Mouse (Mus musculus) ovary, postnatal 36 days (tissue): Measurements from ENCODE around the gene Natd1.
A peak's percentile ranks its signal among the peaks of the same experiment; 100 is the strongest.

ENCODE experiments used
- DNase-seq: peaks from one replicate; pipeline ENCODE4 v3.0.0; 2022; ENCODE audit warnings: low spot score, mixed read lengths

Gene Natd1

GRCm38 (mm10) chr11:60931869-60932481 is 17.4 kb upstream of the Natd1 start, which contains the start of gene Map2k3:
TSS of gene Map2k3 (plus strand) at chr11:60932033.
- DNase-seq: peak; percentile 95

DNA sequence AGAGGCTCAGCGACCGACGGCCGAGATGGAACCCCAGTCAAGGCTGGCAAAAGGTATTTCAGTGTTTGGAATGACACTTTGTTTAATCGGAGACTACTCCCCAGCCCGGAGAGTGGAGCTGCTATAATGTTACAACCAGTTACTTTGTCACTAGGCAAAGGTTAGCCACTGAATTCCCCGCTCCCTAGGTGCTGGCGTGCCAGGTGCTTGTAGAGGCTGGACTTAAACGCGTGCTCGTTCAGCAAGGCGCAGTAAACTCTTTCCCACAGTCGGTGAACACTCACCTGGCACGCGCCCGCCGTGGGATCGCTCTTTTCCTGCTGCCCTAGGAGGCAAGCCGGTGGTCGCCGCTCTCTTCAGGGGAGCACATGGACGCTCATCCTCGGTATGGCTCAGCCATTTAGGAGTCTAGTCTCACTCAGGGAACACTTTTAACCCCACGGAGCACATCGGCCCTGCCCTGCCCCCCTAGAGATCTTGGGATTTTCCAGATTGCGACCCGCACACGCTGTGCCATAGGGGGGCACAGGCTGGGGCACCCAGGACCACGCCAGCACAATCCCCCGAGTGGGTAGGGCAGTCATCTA is 16.8 kb upstream of the Natd1 start:
- no peak for DNase-seq

DNA sequence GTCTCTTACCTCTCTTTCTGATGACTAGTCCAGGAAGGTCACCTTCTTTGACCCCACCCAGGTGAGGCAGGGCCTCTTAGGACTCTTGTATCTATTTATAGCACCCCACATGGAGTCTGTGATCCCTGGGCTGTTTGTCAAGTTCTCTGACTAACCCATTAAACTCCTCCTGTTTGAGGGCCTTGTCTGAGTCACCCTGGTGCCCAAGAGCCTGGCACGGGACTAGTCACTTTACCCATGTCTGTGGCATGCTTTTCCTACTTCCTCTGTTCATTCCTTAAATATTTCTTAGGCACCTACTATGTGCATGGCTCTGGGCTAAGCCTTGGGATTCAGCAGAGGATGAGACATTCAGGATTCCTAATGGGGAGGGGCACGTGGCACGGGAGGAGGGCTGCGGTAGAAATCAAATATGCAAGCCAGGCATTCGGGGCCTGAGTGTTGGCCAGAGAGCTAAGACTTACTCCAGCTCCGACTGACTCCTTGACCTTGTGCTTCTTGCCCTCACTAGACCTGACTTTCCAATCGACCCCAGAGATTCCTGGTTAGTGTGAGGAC is 16.3 kb upstream of the Natd1 start:
- DNase-seq: no peak

DNA sequence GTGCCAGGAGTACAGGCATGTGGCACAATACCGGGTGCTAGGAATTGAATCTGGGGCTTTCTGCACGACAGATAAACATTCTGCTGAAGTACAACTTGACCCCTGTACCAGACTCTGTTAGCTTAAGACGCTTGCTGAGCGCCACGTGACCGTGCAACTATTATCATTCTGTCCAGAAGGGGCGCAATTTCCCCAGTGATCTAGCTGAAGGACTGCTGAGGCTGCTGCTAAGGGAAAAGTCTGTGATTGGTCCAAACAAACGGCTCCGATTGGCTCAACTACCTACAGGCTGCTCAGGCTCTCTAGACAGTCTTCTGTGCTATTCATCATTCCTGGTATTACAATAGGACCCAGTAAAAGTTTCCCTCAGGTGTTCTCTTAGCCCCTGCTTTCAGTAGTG is 12.7 kb upstream of the Natd1 start:
- peak; percentile 78 for DNase-seq

- no peak for DNase-seq
These were observed 10.4 kb upstream of the Natd1 start for GRCm38 (mm10) chr11:60924981-60925380.

DNA sequence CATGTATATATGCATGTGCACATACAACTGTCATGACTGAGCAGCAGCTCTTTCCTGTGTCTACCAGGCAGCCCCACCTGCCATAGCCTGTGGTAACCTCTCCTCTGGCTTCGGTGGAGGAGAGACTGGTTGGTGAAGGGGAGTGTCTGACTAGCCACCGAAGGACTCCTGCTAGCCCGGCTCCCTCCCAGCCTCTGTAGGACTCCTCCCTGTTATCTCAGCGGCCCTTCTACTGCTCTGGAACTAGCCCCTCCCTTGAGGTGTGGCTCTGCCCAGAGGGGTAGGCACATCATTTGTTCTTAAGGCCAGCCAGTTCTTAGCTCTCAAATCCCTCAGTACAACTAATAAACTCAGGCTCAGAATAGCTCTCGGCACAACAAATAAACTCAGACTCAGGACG is 9.9 kb upstream of the Natd1 start:
- DNase-seq: no peak

DNA sequence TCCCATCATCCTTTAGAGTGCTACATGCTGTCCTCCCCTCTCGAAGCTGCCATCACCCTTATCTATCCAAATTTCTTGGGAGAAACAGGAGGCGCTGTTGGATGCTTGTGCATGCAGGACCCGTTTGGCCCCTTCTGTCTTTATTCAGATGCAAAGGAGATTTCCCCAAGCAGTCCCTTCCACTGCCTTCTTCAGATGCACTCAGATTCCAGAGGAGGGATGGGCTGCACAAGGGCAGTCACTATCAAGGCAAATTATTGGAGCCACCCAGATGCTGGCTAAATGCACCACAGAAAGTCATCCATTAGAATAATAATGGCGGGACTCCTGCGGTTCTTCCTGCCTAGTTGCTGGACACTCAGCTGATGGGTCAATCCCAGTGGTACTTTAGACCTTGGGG is 8.4 kb upstream of the Natd1 start:
- DNase-seq: no peak

GRCm38 (mm10) chr11:60922195-60922594 is 7.6 kb upstream of the Natd1 start:
- no peak for DNase-seq

DNA sequence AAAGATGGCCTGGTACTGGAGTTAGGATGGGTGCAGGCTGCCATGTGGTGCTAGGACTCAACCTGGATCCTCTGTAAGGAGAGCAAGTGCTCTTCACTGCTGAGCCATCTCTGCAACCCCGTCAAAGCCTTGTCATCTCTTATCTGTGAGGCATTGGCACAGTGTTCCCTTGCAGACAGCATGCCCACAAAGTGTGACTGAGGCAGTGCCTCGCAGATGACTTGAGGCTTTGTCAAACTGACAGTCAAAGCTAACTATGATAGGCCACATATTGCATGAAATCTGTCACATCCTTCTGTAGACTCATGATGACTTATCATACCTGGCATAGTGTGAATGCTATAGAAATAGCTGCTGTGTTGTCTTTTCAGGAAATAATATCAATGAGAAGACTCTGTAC is 5.5 kb upstream of the Natd1 start:
- no peak for DNase-seq

DNA sequence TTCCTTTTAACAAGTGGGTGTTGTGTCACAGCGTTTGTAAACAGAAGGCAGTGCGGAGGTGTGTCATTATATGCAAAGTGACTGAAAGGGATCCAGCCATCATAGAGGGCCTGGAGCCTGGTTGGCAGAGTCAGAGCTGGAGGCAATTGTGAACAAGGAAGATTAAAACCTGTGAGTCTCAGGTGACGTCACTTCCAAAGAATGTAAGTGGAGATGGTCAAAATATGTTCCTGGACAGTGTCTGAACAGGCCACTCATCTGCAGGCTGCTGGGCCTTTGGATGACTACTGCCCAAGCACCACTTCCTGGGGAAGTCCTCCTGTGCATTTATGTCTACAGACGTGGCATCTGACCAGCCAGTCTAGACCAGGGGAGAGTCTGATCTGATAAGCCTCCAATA is 651 bp upstream of the Natd1 start:
- DNase-seq: no peak

GRCm38 (mm10) chr11:60913301-60914196 is 1.0 kb downstream of the Natd1 start:
- DNase-seq: peak; percentile 89

GRCm38 (mm10) chr11:60912525-60912973 is 2.0 kb downstream of the Natd1 start:
- no peak for DNase-seq

GRCm38 (mm10) chr11:60909626-60910025 is 4.9 kb downstream of the Natd1 start:
- no peak for DNase-seq

GRCm38 (mm10) chr11:60908073-60908472 is 6.5 kb downstream of the Natd1 start:
- no peak for DNase-seq

DNA sequence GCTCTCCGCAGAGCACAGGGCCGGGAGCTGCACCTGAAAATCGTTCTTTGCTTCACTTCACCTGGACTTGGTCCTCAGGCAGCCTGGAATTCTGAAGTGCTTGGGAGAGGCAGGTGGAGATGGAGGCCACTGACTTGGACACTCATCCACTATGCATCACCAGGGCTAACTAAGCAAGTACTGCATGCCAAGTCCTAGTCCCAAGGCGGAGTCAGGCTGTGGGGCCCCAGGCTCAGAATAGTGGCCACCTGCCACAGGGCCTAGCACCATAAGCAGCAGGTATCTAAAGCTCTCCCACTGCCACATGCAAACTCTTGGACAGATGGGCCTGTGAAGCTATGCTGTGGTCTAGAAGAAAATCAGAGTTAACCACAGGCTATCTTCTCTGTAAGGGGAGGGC is 8.1 kb downstream of the Natd1 start:
- no peak for DNase-seq

DNA sequence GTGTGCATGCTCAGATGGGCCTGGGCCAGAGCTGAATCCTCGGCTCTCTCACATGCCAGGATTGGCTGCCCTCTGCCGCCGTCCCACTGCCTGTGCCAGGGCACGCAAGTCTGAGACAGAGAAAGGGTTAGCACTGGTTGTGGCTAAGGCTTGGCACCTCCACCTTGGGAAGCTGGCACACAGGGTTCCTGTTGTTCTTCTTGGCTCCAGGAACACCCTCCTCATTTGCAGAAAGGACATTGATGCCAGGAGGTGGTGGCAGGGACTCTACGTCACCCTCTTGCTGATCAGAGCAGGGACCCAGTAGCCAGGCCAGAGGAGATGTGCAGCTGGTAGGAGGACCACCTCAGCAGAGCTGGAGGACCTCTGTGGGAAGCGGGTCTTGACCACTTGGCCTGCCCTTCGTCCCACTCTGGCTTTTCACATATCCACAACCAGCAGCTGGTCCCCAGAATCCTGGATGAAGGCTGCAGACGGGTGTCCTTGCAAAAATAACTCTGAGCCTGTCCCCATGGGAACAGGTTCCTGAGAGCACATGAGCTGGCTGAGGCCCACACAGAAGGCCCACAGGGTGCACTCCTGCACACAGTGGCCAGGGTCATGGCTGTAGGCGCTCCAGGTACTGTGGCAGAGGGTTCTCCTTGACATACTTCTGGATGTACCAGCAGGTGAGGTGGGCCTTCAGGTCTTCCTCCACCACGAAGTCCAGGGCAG is 9.0 kb downstream of the Natd1 start:
- no peak for DNase-seq

- no peak for DNase-seq
These were observed 10.9 kb downstream of the Natd1 start for GRCm38 (mm10) chr11:60903661-60904061.

DNA sequence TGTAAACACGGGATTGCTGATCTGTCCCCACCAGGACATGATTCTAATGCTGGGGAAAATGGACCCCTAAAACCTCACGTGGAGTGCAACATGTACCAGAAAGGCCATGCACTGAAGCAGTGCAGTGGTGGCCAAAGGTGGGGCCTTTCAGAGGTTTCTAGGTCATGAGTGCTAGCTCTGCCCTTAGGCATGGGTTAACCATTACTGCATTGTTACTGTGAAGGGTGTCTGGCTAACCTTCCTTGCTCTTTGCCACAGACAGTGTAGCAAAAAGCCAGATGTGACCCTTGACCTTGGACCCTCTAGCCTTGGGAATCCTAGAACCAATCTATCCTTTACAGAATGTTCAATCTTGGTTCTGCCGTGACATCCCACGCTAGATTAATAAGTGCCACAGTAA is 12.1 kb downstream of the Natd1 start:
- no peak for DNase-seq

DNA sequence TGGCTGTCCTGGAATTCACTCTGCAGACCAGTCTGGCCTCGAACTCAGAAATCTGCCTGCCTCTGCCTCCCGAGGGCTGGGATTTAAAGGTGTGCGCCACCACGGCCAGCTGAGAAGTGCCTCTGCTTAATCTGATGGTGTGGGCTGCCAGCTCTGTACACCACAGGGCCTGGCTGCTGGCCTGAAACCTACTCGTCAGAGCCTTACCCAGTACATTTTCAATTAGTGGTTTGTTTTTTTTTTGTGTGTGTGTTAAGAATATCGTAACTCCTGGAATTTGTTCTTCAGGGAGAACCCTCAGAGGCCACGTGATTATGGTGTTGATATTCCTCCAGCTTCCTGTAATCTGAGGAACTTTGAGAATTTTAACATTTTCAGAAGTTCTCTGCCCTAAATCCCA is 12.5 kb downstream of the Natd1 start:
- no peak for DNase-seq

- DNase-seq: no peak
These were observed 18.6 kb downstream of the Natd1 start for GRCm38 (mm10) chr11:60895915-60896314.

- no peak for DNase-seq
These were observed 23.8 kb downstream of the Natd1 start for GRCm38 (mm10) chr11:60890744-60891143.

- DNase-seq: no peak
These were observed 24.3 kb downstream of the Natd1 start for GRCm38 (mm10) chr11:60890286-60890685.
